Comparison of ENCODE assay signal across 13 mouse cellular contexts in genomic region chr8:126830242-126830530, GRCm38 (mm10).
DNase-seq lines count a peak whose midpoint lies in the region; ATAC-seq and TF ChIP-seq lines count a peak whose summit lies in the region.
"Had no signal": no experiment of that assay in that cellular context is flagged by ENCODE, and none has a peak within 500 bp of the region (broad histone marks: within the 10 kb centered on the region; RNA-seq: fewer than 3 reads in every experiment).

No protein-coding gene starts in this region.

- no peak for TF ChIP-seq CTCF in kidney, postnatal 0 days (IDR thresholded peaks at IDR 0.05; ENCODE audit: low read depth)
- no peak for TF ChIP-seq CTCF in bone marrow macrophage, adult 2 months (IDR thresholded peaks at IDR 0.05; ENCODE audit: low read depth, low read length)

- H3K27ac ChIP-seq in heart, embryonic 10.5 days = peak overlapping the region; percentile 71
- peak overlapping the region; percentile 99 for H3K27ac ChIP-seq in kidney, postnatal 0 days
- H3K27ac ChIP-seq in bone marrow macrophage, adult 2 months (ENCODE audit: insufficient read depth, low read depth, low read length) = peak overlapping the region; percentile 99
- peak overlapping the region; percentile 76 for H3K27ac ChIP-seq in liver, embryonic 15.5 days (replicated peaks)

- H3K27me3 ChIP-seq in heart, embryonic 10.5 days (ENCODE audit: insufficient read depth, poor library complexity, severe bottlenecking) = no peaks in the 10 kb centered on the region
- no peaks in the 10 kb centered on the region for H3K27me3 ChIP-seq in kidney, postnatal 0 days (ENCODE audit: insufficient read depth, low read length)
- no peaks in the 10 kb centered on the region for H3K27me3 ChIP-seq in liver, embryonic 15.5 days

- no peak overlapping the region for H3K4me2 ChIP-seq in kidney, postnatal 0 days (ENCODE audit: low read length)
- no peak overlapping the region for H3K4me2 ChIP-seq in liver, embryonic 15.5 days

- no peak overlapping the region for H3K9ac ChIP-seq in kidney, postnatal 0 days (ENCODE audit: low read depth, low read length)
- H3K9ac ChIP-seq in liver, embryonic 15.5 days = no peak overlapping the region

- intact Hi-C loops in heart, postnatal 36 days (cut with DNase I) = no loop called here

- H3K4me1 ChIP-seq in heart, embryonic 10.5 days = peaks cover 78% of the 10 kb centered on the region
- peaks cover 57% of the 10 kb centered on the region for H3K4me1 ChIP-seq in kidney, postnatal 0 days (replicated peaks; ENCODE audit: insufficient read depth, low read length)
- H3K4me1 ChIP-seq in bone marrow macrophage, adult 2 months (ENCODE audit: control insufficient read depth, insufficient read depth, low read length) = peaks cover 83% of the 10 kb centered on the region
- peaks cover 88% of the 10 kb centered on the region for H3K4me1 ChIP-seq in liver, embryonic 15.5 days (replicated peaks)

- H3K9me3 ChIP-seq in heart, embryonic 10.5 days = no peaks in the 10 kb centered on the region
- H3K9me3 ChIP-seq in kidney, postnatal 0 days (replicated peaks; ENCODE audit: low read length) = no peaks in the 10 kb centered on the region
- H3K9me3 ChIP-seq in liver, embryonic 15.5 days (replicated peaks) = no peaks in the 10 kb centered on the region

- H3K4me3 ChIP-seq in heart, embryonic 10.5 days = no peak overlapping the region
- H3K4me3 ChIP-seq in kidney, postnatal 0 days (replicated peaks; ENCODE audit: low read depth, low read length) = no peak overlapping the region
- no peak overlapping the region for H3K4me3 ChIP-seq in bone marrow macrophage, adult 2 months (ENCODE audit: insufficient read depth, low read length)
- no peak overlapping the region for H3K4me3 ChIP-seq in liver, embryonic 15.5 days (replicated peaks)

- WGBS in heart, embryonic 10.5 days = 76% methylated on average over 5 of the region's 5 CpGs
- 68% methylated on average over 5 of the region's 5 CpGs for WGBS in kidney, postnatal 0 days
- 75% methylated on average over 5 of the region's 5 CpGs for WGBS in liver, embryonic 15.5 days (ENCODE audit: insufficient replicate concordance)

- ATAC-seq in kidney, postnatal 0 days (replicated peaks; ENCODE audit: low FRiP score, low read depth) = no peak
- no peak for ATAC-seq in liver, embryonic 15.5 days (ENCODE audit: insufficient read depth)
- no peak for ATAC-seq in inflammation-experienced regulatory T-cells, adult 6 months
- ATAC-seq: forebrain, embryonic 14.5 days had no signal

- DNase-seq in heart, embryonic 10.5 days (ENCODE audit: low spot score) = no peak
- DNase-seq in heart, postnatal 36 days = no peak
- no peak for DNase-seq in kidney, postnatal 0 days (ENCODE audit: low spot score)
- no peak for DNase-seq in kidney, adult 11 months
- DNase-seq in right cerebral cortex, postnatal 10 days (ENCODE audit: low spot score in 2 of 2) = no peak
- DNase-seq: adrenal gland, adult 8-10 months; cerebellum, adult 11 months; gastrocnemius, postnatal 25 days; right cerebral cortex, postnatal 4 days had no signal

- TF ChIP-seq POLR2A in bone marrow macrophage, adult 2 months (IDR thresholded peaks at IDR 0.05; ENCODE audit: borderline replicate concordance, low read depth, low read length) = no peak

- H3K36me3 ChIP-seq in heart, embryonic 10.5 days = no peaks in the 10 kb centered on the region
- H3K36me3 ChIP-seq in kidney, postnatal 0 days (ENCODE audit: insufficient read depth, low read length) = no peaks in the 10 kb centered on the region
- H3K36me3 ChIP-seq in liver, embryonic 15.5 days (replicated peaks) = no peaks in the 10 kb centered on the region
